Mouse (Mus musculus): ENCODE measurements around the gene Umod. TPM values are rescaled to one million over a fixed set of nuclear protein-coding genes. Genes with fewer than 3 reads are reported as not detected.

Gene Umod
- polyA plus RNA-seq, 2 experiments: not detected

DNA sequence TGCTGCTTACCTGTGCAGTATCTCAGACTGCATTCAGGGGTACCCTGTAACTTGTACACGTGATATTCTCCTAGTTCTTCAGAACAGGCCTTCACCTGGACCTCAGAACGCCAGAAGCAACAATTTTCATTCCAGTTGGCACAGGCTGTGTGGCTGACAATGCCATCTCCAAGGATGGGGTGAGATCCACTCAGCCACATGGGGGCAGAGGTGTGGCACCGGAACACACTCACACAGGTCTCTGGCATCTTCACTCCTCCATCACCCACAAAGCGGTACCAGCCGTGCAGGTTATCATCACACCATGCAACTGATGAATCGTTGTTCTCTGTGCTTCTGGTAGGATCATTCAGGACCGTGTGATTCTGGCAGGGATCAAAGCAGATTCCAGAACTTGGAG is 24.9 kb downstream of the Umod start:
- DNase-seq (ENCODE audit: low read depth in 3 of 3, low spot score in 3 of 3): no peak
- Histone ChIP-seq H3K4me1 (replicated peaks; ENCODE audit: control insufficient read depth in 2 of 2, insufficient read depth in 2 of 2, low read length in 1 of 2) (no peaks in the 10 kb centered on the region), H3K27ac (no peak overlapping the region), H3K9me3 (ENCODE audit: control insufficient read depth, low read length) (no peaks in the 10 kb centered on the region), H3K4me2 (ENCODE audit: low read depth) (no peak overlapping the region), H3K27me3 (ENCODE audit: control insufficient read depth, insufficient read depth, low read length) (no peaks in the 10 kb centered on the region), H3K36me3 (replicated peaks; ENCODE audit: control insufficient read depth, insufficient read depth, low read depth) (no peaks in the 10 kb centered on the region), H3K9ac (replicated peaks) (no peak overlapping the region), H3K4me3 (ENCODE audit: insufficient read depth in 1 of 2, low read depth in 2 of 2, low read length in 2 of 2) (no peak overlapping the region)
- no peak for TF ChIP-seq EP300 (IDR thresholded peaks at IDR 0.05; ENCODE audit: low read depth)
- TF ChIP-seq CTCF (IDR thresholded peaks at IDR 0.05; ENCODE audit: low read depth): no peak
- no peak for ATAC-seq (ENCODE audit: insufficient read depth)
- 52% methylated on average over 7 of the region's 7 CpGs for WGBS (ENCODE audit: insufficient replicate concordance)

DNA sequence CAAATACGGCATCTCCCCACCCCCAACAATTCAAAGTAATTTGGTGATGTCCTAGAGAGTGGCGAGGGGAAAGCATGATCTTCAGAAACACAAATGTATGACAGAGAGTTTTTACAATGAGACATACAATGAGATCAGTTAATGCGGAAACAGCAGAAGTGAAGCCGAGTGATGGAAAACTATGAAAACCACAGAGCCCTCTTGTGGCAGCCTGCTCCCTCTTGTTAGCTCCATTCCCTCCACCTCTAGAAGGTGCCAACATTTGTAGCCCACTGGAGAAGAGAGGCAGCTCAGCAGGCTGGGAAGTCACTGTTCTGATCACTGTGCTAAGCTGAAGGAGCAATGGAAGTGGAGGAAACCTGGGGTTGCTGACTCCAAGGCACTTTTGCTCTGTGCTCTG is 35.2 kb downstream of the Umod start:
- H3K36me3 ChIP-seq (replicated peaks; ENCODE audit: control insufficient read depth, insufficient read depth, low read depth): no peaks in the 10 kb centered on the region
- no peak for ATAC-seq (ENCODE audit: insufficient read depth)
- 52% methylated on average over 4 of the region's 4 CpGs for WGBS (ENCODE audit: insufficient replicate concordance)
- TF ChIP-seq CTCF (IDR thresholded peaks at IDR 0.05; ENCODE audit: low read depth) (no peak), EP300 (IDR thresholded peaks at IDR 0.05; ENCODE audit: low read depth) (no peak)
- H3K9ac ChIP-seq (replicated peaks): no peak overlapping the region
- DNase-seq (ENCODE audit: low read depth in 3 of 3, low spot score in 3 of 3): no peak
- no peaks in the 10 kb centered on the region for H3K27me3 ChIP-seq (ENCODE audit: control insufficient read depth, insufficient read depth, low read length)
- H3K4me2 ChIP-seq (ENCODE audit: low read depth): no peak overlapping the region
- no peak overlapping the region for H3K4me3 ChIP-seq (ENCODE audit: insufficient read depth in 1 of 2, low read depth in 2 of 2, low read length in 2 of 2)
- no peak overlapping the region for H3K27ac ChIP-seq
- H3K4me1 ChIP-seq (replicated peaks; ENCODE audit: control insufficient read depth in 2 of 2, insufficient read depth in 2 of 2, low read length in 1 of 2): no peaks in the 10 kb centered on the region
- H3K9me3 ChIP-seq (ENCODE audit: control insufficient read depth, low read length): no peaks in the 10 kb centered on the region

DNA sequence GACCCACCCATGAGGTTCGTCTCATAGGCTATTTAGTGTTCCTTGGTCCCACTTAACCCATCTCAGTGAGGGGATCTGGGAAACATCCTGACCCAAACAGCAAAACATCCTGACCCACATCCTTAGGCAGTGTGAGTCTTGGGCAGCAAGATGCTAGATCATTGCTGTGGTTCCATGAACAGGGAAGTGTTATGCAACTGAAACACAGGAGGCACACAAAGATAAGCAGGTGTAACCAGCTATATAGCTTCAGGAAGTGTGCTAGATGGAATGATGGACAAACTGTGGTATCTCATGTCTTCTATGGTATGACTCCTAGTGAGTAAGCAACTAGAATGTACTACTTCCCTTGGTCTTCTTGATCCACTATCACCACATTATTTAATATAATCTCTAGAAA is 37.1 kb downstream of the Umod start:
- no peak overlapping the region for H3K4me3 ChIP-seq (ENCODE audit: insufficient read depth in 1 of 2, low read depth in 2 of 2, low read length in 2 of 2)
- WGBS (ENCODE audit: insufficient replicate concordance): 24% methylated on average over 1 of the region's 1 CpGs

DNA sequence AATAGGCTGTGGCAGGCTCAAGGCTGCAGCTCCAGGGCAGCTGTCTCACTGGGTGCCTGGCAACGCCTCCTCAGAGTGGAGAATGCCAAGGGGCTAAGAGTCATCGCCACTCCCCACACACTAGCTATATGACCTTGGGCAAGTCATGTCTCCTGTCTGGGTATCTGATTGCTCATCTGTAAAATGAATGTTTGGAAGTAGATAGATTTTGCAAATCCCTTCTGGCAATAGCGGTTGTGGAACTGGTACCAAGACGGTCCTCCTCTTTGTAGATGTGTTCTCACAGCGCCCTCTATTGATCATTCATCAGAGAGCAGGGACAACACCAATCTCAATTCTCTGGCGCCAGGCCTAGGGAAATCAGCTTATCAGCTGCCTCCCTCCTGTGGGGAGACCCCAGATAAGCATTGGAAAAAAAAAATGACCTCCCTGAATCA is 51.9 kb downstream of the Umod start:
- DNase-seq (ENCODE audit: low read depth in 3 of 3, low spot score in 3 of 3): peak; percentile 4 to 17 (median 11)

More for the DNA sequence above, 37.1 kb downstream of the Umod start:
- Histone ChIP-seq H3K9ac (replicated peaks) (no peak overlapping the region), H3K36me3 (replicated peaks; ENCODE audit: control insufficient read depth, insufficient read depth, low read depth) (no peaks in the 10 kb centered on the region), H3K4me1 (replicated peaks; ENCODE audit: control insufficient read depth in 2 of 2, insufficient read depth in 2 of 2, low read length in 1 of 2) (no peaks in the 10 kb centered on the region), H3K27ac (no peak overlapping the region), H3K27me3 (ENCODE audit: control insufficient read depth, insufficient read depth, low read length) (no peaks in the 10 kb centered on the region), H3K9me3 (ENCODE audit: control insufficient read depth, low read length) (no peaks in the 10 kb centered on the region), H3K4me2 (ENCODE audit: low read depth) (no peak overlapping the region)
- no peak for DNase-seq (ENCODE audit: low read depth in 3 of 3, low spot score in 3 of 3)
- ATAC-seq (ENCODE audit: insufficient read depth): no peak
- TF ChIP-seq EP300 (IDR thresholded peaks at IDR 0.05; ENCODE audit: low read depth) (no peak), CTCF (IDR thresholded peaks at IDR 0.05; ENCODE audit: low read depth) (no peak)

DNA sequence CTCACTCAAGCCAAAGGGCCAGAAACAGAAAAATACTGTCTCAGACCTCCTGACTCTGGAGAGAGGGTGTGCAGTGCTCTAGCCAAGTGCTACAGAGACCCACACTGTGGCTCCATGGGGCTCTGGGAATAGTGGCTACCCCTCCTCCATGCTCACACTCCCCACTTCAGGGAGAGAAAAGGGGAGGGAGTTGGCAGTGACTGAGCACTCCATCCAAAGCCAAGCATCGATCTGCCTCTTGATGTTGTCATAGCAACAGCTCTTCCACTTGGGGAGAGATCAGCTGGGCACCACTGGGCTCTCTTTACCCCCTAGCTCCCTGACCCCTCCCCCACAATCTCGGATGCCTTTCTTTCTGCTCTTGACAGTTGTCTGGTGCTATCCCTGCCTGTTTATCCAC is 58.4 kb downstream of the Umod start:
- Histone ChIP-seq H3K27me3 (ENCODE audit: control insufficient read depth, insufficient read depth, low read length) (no peaks in the 10 kb centered on the region), H3K36me3 (replicated peaks; ENCODE audit: control insufficient read depth, insufficient read depth, low read depth) (no peaks in the 10 kb centered on the region), H3K9ac (replicated peaks) (no peak overlapping the region), H3K4me2 (ENCODE audit: low read depth) (no peak overlapping the region), H3K4me3 (ENCODE audit: insufficient read depth in 1 of 2, low read depth in 2 of 2, low read length in 2 of 2) (no peak overlapping the region), H3K4me1 (replicated peaks; ENCODE audit: control insufficient read depth in 2 of 2, insufficient read depth in 2 of 2, low read length in 1 of 2) (no peaks in the 10 kb centered on the region), H3K27ac (no peak overlapping the region), H3K9me3 (ENCODE audit: control insufficient read depth, low read length) (no peaks in the 10 kb centered on the region)
- 9% methylated on average over 2 of the region's 2 CpGs for WGBS (ENCODE audit: insufficient replicate concordance)
- no peak for ATAC-seq (ENCODE audit: insufficient read depth)
- no peak for DNase-seq (ENCODE audit: low read depth in 3 of 3, low spot score in 3 of 3)
- TF ChIP-seq CTCF (IDR thresholded peaks at IDR 0.05; ENCODE audit: low read depth) (no peak), EP300 (IDR thresholded peaks at IDR 0.05; ENCODE audit: low read depth) (no peak)

More for the DNA sequence above, 51.9 kb downstream of the Umod start:
- Histone ChIP-seq H3K9me3 (ENCODE audit: control insufficient read depth, low read length) (no peaks in the 10 kb centered on the region), H3K4me3 (ENCODE audit: insufficient read depth in 1 of 2, low read depth in 2 of 2, low read length in 2 of 2) (no peak overlapping the region), H3K4me1 (replicated peaks; ENCODE audit: control insufficient read depth in 2 of 2, insufficient read depth in 2 of 2, low read length in 1 of 2) (no peaks in the 10 kb centered on the region), H3K27ac (no peak overlapping the region), H3K4me2 (ENCODE audit: low read depth) (no peak overlapping the region), H3K27me3 (ENCODE audit: control insufficient read depth, insufficient read depth, low read length) (no peaks in the 10 kb centered on the region), H3K9ac (replicated peaks) (no peak overlapping the region), H3K36me3 (replicated peaks; ENCODE audit: control insufficient read depth, insufficient read depth, low read depth) (no peaks in the 10 kb centered on the region)
- no peak for TF ChIP-seq EP300 (IDR thresholded peaks at IDR 0.05; ENCODE audit: low read depth)
- peak; percentile 66 for TF ChIP-seq CTCF (IDR thresholded peaks at IDR 0.05; ENCODE audit: low read depth)
- no peak for ATAC-seq (ENCODE audit: insufficient read depth)
- WGBS (ENCODE audit: insufficient replicate concordance): 16% methylated on average over 6 of the region's 6 CpGs
